Mouse (Mus musculus): ENCODE measurements around the gene Aldh3b1. TPM values are rescaled to one million over a fixed set of nuclear protein-coding genes. Genes with fewer than 3 reads are reported as not detected.

Gene Aldh3b1
- total and polyA plus RNA-seq, 2 experiments, result 3.3 to 4.0 TPM

GRCm38 (mm10) chr19:3923586-3923985 lies 6.0 kb downstream of the Aldh3b1 start:
- no peaks in the 10 kb centered on the region for H3K79me2 ChIP-seq (ENCODE audit: control insufficient read depth, insufficient read depth, low read length)
- H3K36me3 ChIP-seq (ENCODE audit: control insufficient read depth, insufficient read depth, low read length), result no peaks in the 10 kb centered on the region
- peak overlapping the region; percentile 10; the same call in 1 of the 2 replicates for H3K27ac ChIP-seq (replicated peaks; ENCODE audit: insufficient read depth, low read depth, low read length)
- no peaks in the 10 kb centered on the region for H3K27me3 ChIP-seq (ENCODE audit: control insufficient read depth, insufficient read depth, low read length)
- no peak for DNase-seq (ENCODE audit: extremely low read depth, low read depth, low spot score)
- peaks cover 2% of the 10 kb centered on the region; the same call in 1 of the 2 replicates for H3K4me1 ChIP-seq (ENCODE audit: control insufficient read depth, insufficient read depth, low read length)
- H3K4me3 ChIP-seq (ENCODE audit: insufficient read depth, low read depth, low read length), result no peak overlapping the region
- WGBS, result 72% methylated on average over 13 of the region's 13 CpGs
- TF ChIP-seq POLR2A (IDR thresholded peaks at IDR 0.05; ENCODE audit: extremely low read depth, insufficient read depth, low read length) (no peak), CTCF (IDR thresholded peaks at IDR 0.05; ENCODE audit: low read depth, low read length) (no peak)
- H3K9ac ChIP-seq (ENCODE audit: low read depth, low read length), result no peak overlapping the region

DNA sequence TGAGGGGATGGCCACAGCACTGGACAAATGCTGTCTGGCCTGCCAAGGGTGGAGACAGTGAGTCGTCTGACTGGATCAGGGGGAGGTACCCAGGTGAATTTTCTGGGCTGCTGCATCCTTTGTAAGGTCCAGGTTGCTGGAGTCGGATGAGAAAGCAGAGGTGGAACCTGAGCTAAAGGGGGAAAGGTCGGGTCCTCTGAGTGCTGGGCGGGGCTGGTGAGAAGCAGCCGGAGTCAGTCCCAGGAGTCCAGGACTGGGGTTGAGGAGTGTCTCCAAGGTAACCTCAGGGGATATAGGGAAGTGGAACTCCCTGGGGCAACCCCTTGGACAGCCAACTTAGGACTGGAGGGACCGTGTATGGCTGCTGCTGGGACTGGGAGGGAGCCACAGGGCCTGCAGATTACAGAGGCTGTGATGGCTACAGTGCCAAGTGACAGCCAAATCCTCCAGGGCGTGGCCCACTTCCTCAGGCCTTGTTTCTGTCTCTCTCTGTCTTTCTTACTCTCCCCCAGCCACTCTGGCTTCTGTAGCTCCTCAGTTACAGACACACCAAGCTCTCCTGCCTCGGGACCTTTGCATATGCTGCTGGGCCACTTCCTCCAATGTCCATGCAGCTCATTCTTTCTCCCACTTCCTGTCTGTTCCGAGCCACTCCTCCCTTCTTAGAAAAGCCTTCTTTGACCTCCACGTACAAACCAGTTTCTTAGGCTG lies 6.8 kb downstream of the Aldh3b1 start:
- DNase-seq (ENCODE audit: extremely low read depth, low read depth, low spot score), result no peak
- H3K4me1 ChIP-seq (ENCODE audit: control insufficient read depth, insufficient read depth, low read length), result peaks cover 2% of the 10 kb centered on the region; the same call in 1 of the 2 replicates
- H3K9ac ChIP-seq (ENCODE audit: low read depth, low read length), result no peak overlapping the region
- WGBS, result 68% methylated on average over 10 of the region's 10 CpGs
- H3K36me3 ChIP-seq (ENCODE audit: control insufficient read depth, insufficient read depth, low read length), result no peaks in the 10 kb centered on the region
- H3K27ac ChIP-seq (replicated peaks; ENCODE audit: insufficient read depth, low read depth, low read length), result peak overlapping the region; percentile 10; the same call in 1 of the 2 replicates
- no peak overlapping the region for H3K4me3 ChIP-seq (ENCODE audit: insufficient read depth, low read depth, low read length)
- H3K79me2 ChIP-seq (ENCODE audit: control insufficient read depth, insufficient read depth, low read length), result no peaks in the 10 kb centered on the region
- H3K27me3 ChIP-seq (ENCODE audit: control insufficient read depth, insufficient read depth, low read length), result no peaks in the 10 kb centered on the region
- TF ChIP-seq CTCF (IDR thresholded peaks at IDR 0.05; ENCODE audit: low read depth, low read length) (no peak), POLR2A (IDR thresholded peaks at IDR 0.05; ENCODE audit: extremely low read depth, insufficient read depth, low read length) (no peak)

DNA sequence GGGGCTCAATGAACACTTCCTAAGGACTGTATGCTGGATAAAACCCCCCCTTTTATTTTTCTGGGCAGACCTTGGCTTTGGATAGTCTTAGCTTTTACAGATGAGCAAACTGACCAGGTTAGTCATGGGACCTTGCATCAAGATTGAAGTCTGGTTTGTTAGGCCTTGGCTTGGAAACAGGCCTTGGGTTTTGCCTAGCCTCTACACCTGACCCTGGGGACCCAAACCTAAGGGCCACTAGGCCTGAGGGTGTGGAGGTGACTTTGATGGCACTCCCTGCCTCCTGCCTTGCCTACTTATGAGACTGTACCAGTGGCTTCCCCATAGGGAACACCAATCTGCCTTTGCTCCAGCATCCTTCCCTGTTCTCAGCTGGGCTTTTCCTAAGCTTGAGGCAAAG lies 9.7 kb downstream of the Aldh3b1 start:
- no peak for TF ChIP-seq POLR2A (IDR thresholded peaks at IDR 0.05; ENCODE audit: extremely low read depth, insufficient read depth, low read length)
- no peak for TF ChIP-seq CTCF (IDR thresholded peaks at IDR 0.05; ENCODE audit: low read depth, low read length)

GRCm38 (mm10) chr19:3916727-3917126 lies 12.9 kb downstream of the Aldh3b1 start:
- H3K4me3 ChIP-seq (ENCODE audit: insufficient read depth, low read depth, low read length), result no peak overlapping the region
- no peak for DNase-seq (ENCODE audit: extremely low read depth, low read depth, low spot score)

More for the DNA sequence above, 9.7 kb downstream of the Aldh3b1 start:
- Histone ChIP-seq H3K4me3 (ENCODE audit: insufficient read depth, low read depth, low read length) (no peak overlapping the region), H3K9ac (ENCODE audit: low read depth, low read length) (no peak overlapping the region), H3K4me1 (ENCODE audit: control insufficient read depth, insufficient read depth, low read length) (peaks cover 2% of the 10 kb centered on the region; the same call in 1 of the 2 replicates), H3K27me3 (ENCODE audit: control insufficient read depth, insufficient read depth, low read length) (no peaks in the 10 kb centered on the region), H3K27ac (replicated peaks; ENCODE audit: insufficient read depth, low read depth, low read length) (no peak overlapping the region), H3K36me3 (ENCODE audit: control insufficient read depth, insufficient read depth, low read length) (no peaks in the 10 kb centered on the region), H3K79me2 (ENCODE audit: control insufficient read depth, insufficient read depth, low read length) (no peaks in the 10 kb centered on the region)
- DNase-seq (ENCODE audit: extremely low read depth, low read depth, low spot score), result no peak

DNA sequence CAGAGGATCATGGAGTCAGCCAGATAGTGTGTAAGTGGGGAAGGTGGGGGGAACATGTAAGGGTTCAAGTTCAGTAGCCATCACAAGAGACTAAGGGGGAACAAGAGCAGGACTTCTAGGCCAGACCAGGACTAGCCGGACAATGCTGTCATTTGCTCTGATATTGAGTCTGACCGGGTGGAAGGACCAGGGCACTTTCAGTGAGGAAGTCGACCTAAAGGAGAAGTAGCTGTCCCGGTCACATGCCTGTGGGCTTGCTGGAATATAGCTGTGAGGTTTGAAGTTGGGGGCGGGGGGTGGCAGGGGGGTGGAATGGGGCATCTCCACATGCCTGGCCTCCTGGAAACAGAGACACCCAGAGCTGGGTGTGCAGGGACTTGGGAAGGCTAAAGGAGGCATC lies 15.1 kb downstream of the Aldh3b1 start:
- 90% methylated on average over 5 of the region's 5 CpGs for WGBS
- DNase-seq (ENCODE audit: extremely low read depth, low read depth, low spot score), result peak; percentile 38
- Histone ChIP-seq H3K27ac (replicated peaks; ENCODE audit: insufficient read depth, low read depth, low read length) (no peak overlapping the region), H3K36me3 (ENCODE audit: control insufficient read depth, insufficient read depth, low read length) (no peaks in the 10 kb centered on the region), H3K79me2 (ENCODE audit: control insufficient read depth, insufficient read depth, low read length) (no peaks in the 10 kb centered on the region), H3K27me3 (ENCODE audit: control insufficient read depth, insufficient read depth, low read length) (no peaks in the 10 kb centered on the region), H3K4me1 (ENCODE audit: control insufficient read depth, insufficient read depth, low read length) (peaks cover 11% of the 10 kb centered on the region), H3K4me3 (ENCODE audit: insufficient read depth, low read depth, low read length) (no peak overlapping the region), H3K9ac (ENCODE audit: low read depth, low read length) (no peak overlapping the region)
- TF ChIP-seq POLR2A (IDR thresholded peaks at IDR 0.05; ENCODE audit: extremely low read depth, insufficient read depth, low read length), result no peak
- TF ChIP-seq CTCF (IDR thresholded peaks at IDR 0.05; ENCODE audit: low read depth, low read length), result no peak

More at GRCm38 (mm10) chr19:3916727-3917126, 12.9 kb downstream of the Aldh3b1 start:
- TF ChIP-seq CTCF (IDR thresholded peaks at IDR 0.05; ENCODE audit: low read depth, low read length) (no peak), POLR2A (IDR thresholded peaks at IDR 0.05; ENCODE audit: extremely low read depth, insufficient read depth, low read length) (no peak)
- WGBS, result 77% methylated on average over 11 of the region's 11 CpGs
- H3K9ac ChIP-seq (ENCODE audit: low read depth, low read length), result no peak overlapping the region
- no peak overlapping the region for H3K27ac ChIP-seq (replicated peaks; ENCODE audit: insufficient read depth, low read depth, low read length)
- no peaks in the 10 kb centered on the region for H3K27me3 ChIP-seq (ENCODE audit: control insufficient read depth, insufficient read depth, low read length)
- H3K36me3 ChIP-seq (ENCODE audit: control insufficient read depth, insufficient read depth, low read length), result no peaks in the 10 kb centered on the region
- peaks cover 8% of the 10 kb centered on the region for H3K4me1 ChIP-seq (ENCODE audit: control insufficient read depth, insufficient read depth, low read length)
- no peaks in the 10 kb centered on the region for H3K79me2 ChIP-seq (ENCODE audit: control insufficient read depth, insufficient read depth, low read length)

DNA sequence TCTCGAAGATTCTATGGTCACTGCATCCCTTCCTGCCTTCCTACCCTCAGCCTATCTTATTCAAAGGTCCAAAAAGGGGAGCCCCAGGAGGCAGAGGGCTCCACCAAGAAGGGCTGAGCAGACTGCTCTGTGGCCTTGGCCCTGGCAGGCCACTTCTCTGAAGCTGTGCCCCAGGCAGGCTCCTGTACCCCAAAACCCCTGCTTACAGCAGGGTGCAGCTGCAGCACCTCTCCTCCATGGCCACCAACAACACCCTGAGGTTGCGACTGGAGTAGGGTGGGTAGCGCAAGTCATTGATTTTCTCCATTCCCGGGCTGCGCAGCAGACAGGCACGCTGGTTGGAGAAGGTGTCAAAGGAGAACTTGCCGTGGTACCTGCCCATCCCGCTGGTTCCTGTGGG lies 15.9 kb downstream of the Aldh3b1 start:
- H3K9ac ChIP-seq (ENCODE audit: low read depth, low read length), result peak overlapping the region; percentile 70; the same call in 1 of the 2 replicates
- H3K4me3 ChIP-seq (ENCODE audit: insufficient read depth, low read depth, low read length), result peak overlapping the region; percentile 55; the same call in 1 of the 2 replicates
- H3K36me3 ChIP-seq (ENCODE audit: control insufficient read depth, insufficient read depth, low read length), result no peaks in the 10 kb centered on the region
- H3K27ac ChIP-seq (replicated peaks; ENCODE audit: insufficient read depth, low read depth, low read length), result 0 out of 2 replicates have a peak overlapping the region, but pooled peaks have one; percentile 73
- H3K27me3 ChIP-seq (ENCODE audit: control insufficient read depth, insufficient read depth, low read length), result no peaks in the 10 kb centered on the region
- DNase-seq (ENCODE audit: extremely low read depth, low read depth, low spot score), result no peak
- TF ChIP-seq CTCF (IDR thresholded peaks at IDR 0.05; ENCODE audit: low read depth, low read length) (no peak), POLR2A (IDR thresholded peaks at IDR 0.05; ENCODE audit: extremely low read depth, insufficient read depth, low read length) (no peak)
- H3K4me1 ChIP-seq (ENCODE audit: control insufficient read depth, insufficient read depth, low read length), result peaks cover 11% of the 10 kb centered on the region
- no peaks in the 10 kb centered on the region for H3K79me2 ChIP-seq (ENCODE audit: control insufficient read depth, insufficient read depth, low read length)
- WGBS, result 75% methylated on average over 8 of the region's 8 CpGs
